Mouse (Mus musculus) frontal cortex, adult 2 months (tissue): ENCODE measurements around the gene Gm28051. TPM values are rescaled to one million over a fixed set of nuclear protein-coding genes. Genes with fewer than 3 reads are reported as not detected.
A peak's percentile ranks its signal among the peaks of the same experiment; 100 is the strongest.

ENCODE experiments used
- DNase-seq, 2 experiments: peaks; one replicate each; pipeline ENCODE4 v3.0.0; 2022; ENCODE audit warnings: low spot score in 1 of 2; ENCODE audit errors: extremely low spot score in 1 of 2
- polyA plus RNA-seq: library from polyadenylated mRNA; depleted of rRNA; stranded (reverse); fragments of >200 nt; gene quantifications from 2 replicates; pipeline ENCODE4 v1.2.3, GENCODE M21; 2012

The Gm28051 gene
- polyA plus RNA-seq, 1 experiment = not detected

- peak; percentile 83 to 91 for DNase-seq
These were observed 13.7 kb downstream of the Gm28051 start, which contains the start of the genes Moap1 and Tmem251 for GRCm38 (mm10) chr12:102743589-102744574. Gene Moap1, minus strand, starts transcription at chr12:102743661. Gene Tmem251, plus strand, starts transcription at chr12:102743762.

- peak in 1 of 2 experiments; percentile 51 for DNase-seq
These were observed 14.5 kb downstream of the Gm28051 start for GRCm38 (mm10) chr12:102743036-102743588.

GRCm38 (mm10) chr12:102742056-102742455, 15.5 kb downstream of the Gm28051 start:
- no peak for DNase-seq

GRCm38 (mm10) chr12:102740285-102740684, 17.3 kb downstream of the Gm28051 start:
- no peak for DNase-seq

- DNase-seq = no peak
These were observed 18.5 kb downstream of the Gm28051 start for GRCm38 (mm10) chr12:102739096-102739495.

GRCm38 (mm10) chr12:102733381-102733780, 24.2 kb downstream of the Gm28051 start:
- DNase-seq = peak in 1 of 2 experiments; percentile 66

GRCm38 (mm10) chr12:102730798-102731619, 26.6 kb downstream of the Gm28051 start:
- peak in 1 of 2 experiments; percentile 52 for DNase-seq

- peak; percentile 73 to 75 for DNase-seq
These were observed 27.4 kb downstream of the Gm28051 start for GRCm38 (mm10) chr12:102729855-102730797.

- no peak for DNase-seq
These were observed 31.8 kb downstream of the Gm28051 start for GRCm38 (mm10) chr12:102725761-102726175.

GRCm38 (mm10) chr12:102725146-102725545, 32.4 kb downstream of the Gm28051 start:
- no peak for DNase-seq

- peak in 1 of 2 experiments; percentile 76 for DNase-seq
These were observed 33.7 kb downstream of the Gm28051 start for GRCm38 (mm10) chr12:102723861-102724260.

GRCm38 (mm10) chr12:102722966-102723365, 34.6 kb downstream of the Gm28051 start:
- DNase-seq = no peak

GRCm38 (mm10) chr12:102722451-102722850, 35.1 kb downstream of the Gm28051 start:
- no peak for DNase-seq

- DNase-seq = peak in 1 of 2 experiments; percentile 70
These were observed 37.8 kb downstream of the Gm28051 start for GRCm38 (mm10) chr12:102719552-102720315.

- no peak for DNase-seq
These were observed 42.7 kb downstream of the Gm28051 start for GRCm38 (mm10) chr12:102714654-102715395.

- DNase-seq = no peak
These were observed 43.4 kb downstream of the Gm28051 start for GRCm38 (mm10) chr12:102714116-102714515.

- DNase-seq = no peak
These were observed 44.3 kb downstream of the Gm28051 start for GRCm38 (mm10) chr12:102713153-102713865.
